Mouse (Mus musculus): ENCODE results near the gene Madcam1. TPM values are rescaled to one million over a fixed set of nuclear protein-coding genes. Genes with fewer than 3 reads are reported as not detected.

The Madcam1 gene
- polyA plus RNA-seq, 2 experiments, result 0.10 to 0.20 TPM

DNA sequence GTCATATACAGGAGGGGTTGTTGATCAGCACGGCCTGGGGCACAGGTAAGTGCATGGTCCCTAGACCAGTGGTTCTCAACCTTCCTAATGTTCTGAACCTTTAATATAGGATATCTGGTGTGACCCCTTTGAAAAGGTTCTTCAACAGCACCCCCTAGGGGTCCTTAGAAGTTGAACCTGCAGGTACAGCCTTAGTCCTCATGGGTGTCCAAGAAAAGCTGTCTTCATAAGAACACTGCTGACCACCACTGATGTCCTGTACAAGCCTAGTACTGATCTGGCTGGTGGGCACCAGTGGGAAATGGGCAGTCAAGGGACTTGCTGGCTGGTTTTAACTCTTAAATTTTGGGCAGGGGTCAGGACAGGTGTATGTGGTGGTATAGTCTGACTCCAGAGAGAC, 47.7 kb downstream of the Madcam1 start:
- Histone ChIP-seq H3K9ac (replicated peaks) (no peak overlapping the region), H3K9me3 (ENCODE audit: control insufficient read depth, low read length) (no peaks in the 10 kb centered on the region), H3K36me3 (replicated peaks; ENCODE audit: control insufficient read depth, insufficient read depth, low read depth) (peaks cover 59% of the 10 kb centered on the region), H3K4me3 (ENCODE audit: insufficient read depth in 1 of 2, low read depth in 2 of 2, low read length in 2 of 2) (no peak overlapping the region), H3K27ac (peak overlapping the region; percentile 73), H3K4me2 (ENCODE audit: low read depth) (no peak overlapping the region; the same call in 1 of the 2 replicates), H3K27me3 (ENCODE audit: control insufficient read depth, insufficient read depth, low read length) (peaks cover 25% of the 10 kb centered on the region), H3K4me1 (replicated peaks; ENCODE audit: control insufficient read depth in 2 of 2, insufficient read depth in 2 of 2, low read length in 1 of 2) (peaks cover 19 to 33% of the 10 kb centered on the region in 2 experiments)
- no peak for TF ChIP-seq EP300 (IDR thresholded peaks at IDR 0.05; ENCODE audit: low read depth)
- peak; percentile 52 for TF ChIP-seq CTCF (IDR thresholded peaks at IDR 0.05; ENCODE audit: low read depth)
- 93% methylated on average over 1 of the region's 1 CpGs for WGBS (ENCODE audit: insufficient replicate concordance)
- peak; percentile 47 to 68 (median 55) for DNase-seq (ENCODE audit: low read depth in 3 of 3, low spot score in 3 of 3)
- peak; percentile 38 for ATAC-seq (ENCODE audit: insufficient read depth)

DNA sequence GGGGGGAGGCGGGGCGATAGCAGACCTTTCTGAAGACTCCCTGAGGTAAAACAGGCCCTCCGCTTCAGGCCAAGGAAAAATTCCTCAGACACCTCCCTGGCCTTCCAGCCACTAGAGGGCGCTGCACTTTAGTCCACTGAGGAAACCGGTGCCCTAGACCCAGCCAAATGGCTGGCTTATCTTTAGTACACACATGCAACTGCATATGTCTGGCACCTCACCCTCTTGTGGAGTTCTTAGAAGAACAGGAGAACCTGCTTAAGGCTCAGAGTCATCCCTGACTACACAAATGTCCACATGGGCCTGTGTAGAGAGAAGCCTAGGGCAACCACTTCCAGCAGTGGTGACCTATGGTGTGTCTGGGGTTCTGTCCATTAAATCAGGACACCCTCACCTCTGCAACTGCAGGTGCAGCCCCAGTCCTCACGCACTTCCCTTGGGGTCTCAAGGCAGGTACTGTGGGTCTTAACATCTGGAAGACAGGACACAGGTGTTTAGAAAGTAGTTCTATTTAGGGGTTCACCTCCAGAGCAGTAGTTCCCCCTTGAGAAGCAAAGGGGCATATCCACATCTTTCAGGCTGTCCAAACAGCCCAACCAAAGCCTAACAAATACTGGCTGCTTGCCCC, 48.3 kb downstream of the Madcam1 start:
- Histone ChIP-seq H3K4me3 (ENCODE audit: insufficient read depth in 1 of 2, low read depth in 2 of 2, low read length in 2 of 2) (peak overlapping the region in 1 of 2 experiments; percentile 5; a peak in 1 of 4 replicates), H3K36me3 (replicated peaks; ENCODE audit: control insufficient read depth, insufficient read depth, low read depth) (peaks cover 53% of the 10 kb centered on the region), H3K9me3 (ENCODE audit: control insufficient read depth, low read length) (no peaks in the 10 kb centered on the region), H3K27ac (peak overlapping the region; percentile 96), H3K27me3 (ENCODE audit: control insufficient read depth, insufficient read depth, low read length) (peaks cover 31% of the 10 kb centered on the region), H3K9ac (replicated peaks) (peak overlapping the region; percentile 61), H3K4me1 (replicated peaks; ENCODE audit: control insufficient read depth in 2 of 2, insufficient read depth in 2 of 2, low read length in 1 of 2) (peaks cover 13 to 27% of the 10 kb centered on the region in 2 experiments), H3K4me2 (ENCODE audit: low read depth) (peak overlapping the region; percentile 61)
- TF ChIP-seq EP300 (IDR thresholded peaks at IDR 0.05; ENCODE audit: low read depth) (peak; percentile 90), CTCF (IDR thresholded peaks at IDR 0.05; ENCODE audit: low read depth) (peak; percentile 95)
- peak; percentile 92 to 94 (median 94) for DNase-seq (ENCODE audit: low read depth in 3 of 3, low spot score in 3 of 3)
- ATAC-seq (ENCODE audit: insufficient read depth), result peak; percentile 90
- WGBS (ENCODE audit: insufficient replicate concordance), result 16% methylated on average over 4 of the region's 6 CpGs

DNA sequence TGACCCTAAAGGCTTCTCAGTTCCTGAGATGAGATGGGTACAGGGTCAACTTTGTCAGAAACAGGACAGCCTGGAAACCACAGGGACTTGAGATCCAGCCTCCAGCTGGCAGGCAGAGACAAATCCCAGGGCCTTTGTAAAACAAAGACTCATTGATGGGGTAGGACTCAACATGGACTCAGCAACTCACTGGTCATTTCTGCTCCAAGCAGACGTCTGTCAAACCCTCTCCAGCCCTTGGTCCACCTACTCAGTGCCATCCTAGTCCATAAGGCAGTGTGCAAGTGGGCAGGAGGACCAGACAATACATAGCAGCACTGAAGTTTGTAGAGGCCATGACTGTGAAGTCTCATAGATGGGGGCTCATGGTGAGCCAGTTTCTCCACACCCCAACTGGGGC, 48.8 kb downstream of the Madcam1 start:
- no peaks in the 10 kb centered on the region for H3K9me3 ChIP-seq (ENCODE audit: control insufficient read depth, low read length)
- H3K4me3 ChIP-seq (ENCODE audit: insufficient read depth in 1 of 2, low read depth in 2 of 2, low read length in 2 of 2), result no peak overlapping the region; a peak in 1 of 4 replicates
- no peak for ATAC-seq (ENCODE audit: insufficient read depth)
- WGBS (ENCODE audit: insufficient replicate concordance), result 22% methylated on average over 1 of the region's 1 CpGs
- peaks cover 11 to 24% of the 10 kb centered on the region in 2 experiments for H3K4me1 ChIP-seq (replicated peaks; ENCODE audit: control insufficient read depth in 2 of 2, insufficient read depth in 2 of 2, low read length in 1 of 2)
- H3K9ac ChIP-seq (replicated peaks), result peak overlapping the region; percentile 61
- peak overlapping the region; percentile 96 for H3K27ac ChIP-seq
- H3K27me3 ChIP-seq (ENCODE audit: control insufficient read depth, insufficient read depth, low read length), result peaks cover 37% of the 10 kb centered on the region
- peak overlapping the region; percentile 61 for H3K4me2 ChIP-seq (ENCODE audit: low read depth)
- TF ChIP-seq CTCF (IDR thresholded peaks at IDR 0.05; ENCODE audit: low read depth) (no peak), EP300 (IDR thresholded peaks at IDR 0.05; ENCODE audit: low read depth) (no peak)
- H3K36me3 ChIP-seq (replicated peaks; ENCODE audit: control insufficient read depth, insufficient read depth, low read depth), result peaks cover 47% of the 10 kb centered on the region
- no peak for DNase-seq (ENCODE audit: low read depth in 3 of 3, low spot score in 3 of 3)

DNA sequence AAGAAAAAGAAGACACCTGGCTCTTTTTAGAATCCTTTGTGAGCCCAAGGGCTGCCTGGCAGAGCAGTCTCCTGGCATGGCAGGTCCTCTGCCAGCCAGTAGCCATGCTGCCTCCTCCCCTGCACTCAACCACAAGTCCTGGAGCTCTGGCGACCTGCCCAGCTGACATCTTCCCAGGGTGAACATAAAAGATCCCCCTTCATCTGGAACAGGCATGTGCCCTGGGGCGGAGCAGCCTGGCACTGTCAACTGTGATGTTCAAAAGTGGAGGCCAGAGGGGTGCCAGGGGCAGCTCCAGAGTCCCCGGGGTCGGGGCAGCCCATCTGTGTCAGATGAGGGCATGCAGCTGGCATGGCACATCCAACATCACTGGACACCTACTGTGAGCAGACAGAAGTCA, 50.6 kb downstream of the Madcam1 start:
- Histone ChIP-seq H3K27me3 (ENCODE audit: control insufficient read depth, insufficient read depth, low read length) (peaks cover 45% of the 10 kb centered on the region), H3K9ac (replicated peaks) (no peak overlapping the region), H3K4me1 (replicated peaks; ENCODE audit: control insufficient read depth in 2 of 2, insufficient read depth in 2 of 2, low read length in 1 of 2) (peaks cover 7 to 16% of the 10 kb centered on the region in 2 experiments), H3K9me3 (ENCODE audit: control insufficient read depth, low read length) (no peaks in the 10 kb centered on the region), H3K36me3 (replicated peaks; ENCODE audit: control insufficient read depth, insufficient read depth, low read depth) (peaks cover 29% of the 10 kb centered on the region), H3K27ac (no peak overlapping the region), H3K4me3 (ENCODE audit: insufficient read depth in 1 of 2, low read depth in 2 of 2, low read length in 2 of 2) (no peak overlapping the region), H3K4me2 (ENCODE audit: low read depth) (no peak overlapping the region)
- DNase-seq (ENCODE audit: low read depth in 3 of 3, low spot score in 3 of 3) (no peak), ATAC-seq (ENCODE audit: insufficient read depth) (no peak)
- no peak for TF ChIP-seq CTCF (IDR thresholded peaks at IDR 0.05; ENCODE audit: low read depth)
- no peak for TF ChIP-seq EP300 (IDR thresholded peaks at IDR 0.05; ENCODE audit: low read depth)
- WGBS (ENCODE audit: insufficient replicate concordance), result 47% methylated on average over 4 of the region's 4 CpGs

DNA sequence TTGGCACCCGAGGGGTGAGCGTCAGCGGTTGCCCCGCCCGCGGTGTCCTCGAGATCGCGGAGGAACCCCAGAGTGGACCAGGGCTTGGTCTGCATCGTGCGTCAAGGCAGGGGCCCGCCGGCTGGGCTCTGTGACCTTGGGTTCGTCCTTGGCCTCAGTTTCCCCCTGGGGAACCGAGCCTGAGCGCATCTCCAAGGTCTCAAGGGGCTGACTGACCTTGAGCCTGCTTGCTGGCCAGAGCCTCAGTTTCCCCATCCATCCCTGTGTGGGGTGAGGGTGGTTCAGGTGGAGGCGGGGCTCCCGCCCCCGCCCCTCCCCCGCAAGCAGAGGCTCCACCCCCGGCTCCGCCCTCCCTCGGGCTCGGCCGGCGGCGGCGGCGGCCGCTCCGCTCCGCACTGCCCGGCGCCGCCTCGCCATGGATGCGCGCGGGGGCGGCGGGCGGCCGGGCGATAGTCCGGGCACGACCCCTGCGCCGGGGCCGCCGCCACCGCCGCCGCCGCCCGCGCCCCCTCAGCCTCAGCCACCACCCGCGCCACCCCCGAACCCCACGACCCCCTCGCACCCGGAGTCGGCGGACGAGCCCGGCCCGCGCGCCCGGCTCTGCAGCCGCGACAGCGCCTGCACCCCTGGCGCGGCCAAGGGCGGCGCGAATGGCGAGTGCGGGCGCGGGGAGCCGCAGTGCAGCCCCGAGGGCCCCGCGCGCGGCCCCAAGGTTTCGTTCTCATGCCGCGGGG, 52.1 kb downstream of the Madcam1 start, which contains the start of gene Hcn2:
Gene Hcn2 (plus strand): TSS at position 381 of the 734 bp plus-strand sequence.
- peaks cover 7 to 16% of the 10 kb centered on the region in 2 experiments for H3K4me1 ChIP-seq (replicated peaks; ENCODE audit: control insufficient read depth in 2 of 2, insufficient read depth in 2 of 2, low read length in 1 of 2)
- H3K27me3 ChIP-seq (ENCODE audit: control insufficient read depth, insufficient read depth, low read length), result peaks cover 45% of the 10 kb centered on the region
- peak within 1 kb of the TSS; percentile 59 for H3K4me2 ChIP-seq (ENCODE audit: low read depth)
- ATAC-seq (ENCODE audit: insufficient read depth), result no peak
- no peak for DNase-seq (ENCODE audit: low read depth in 3 of 3, low spot score in 3 of 3)
- H3K9me3 ChIP-seq (ENCODE audit: control insufficient read depth, low read length), result no peaks in the 10 kb centered on the region
- H3K4me3 ChIP-seq (ENCODE audit: insufficient read depth in 1 of 2, low read depth in 2 of 2, low read length in 2 of 2), result peak within 1 kb of the TSS; percentile 48 to 50
- H3K9ac ChIP-seq (replicated peaks), result no peak within 1 kb of the TSS
- WGBS (ENCODE audit: insufficient replicate concordance), result 1% methylated on average over 80 of the region's 91 CpGs
- no peak within 1 kb of the TSS for H3K27ac ChIP-seq
- TF ChIP-seq CTCF (IDR thresholded peaks at IDR 0.05; ENCODE audit: low read depth) (no peak), EP300 (IDR thresholded peaks at IDR 0.05; ENCODE audit: low read depth) (no peak)
- H3K36me3 ChIP-seq (replicated peaks; ENCODE audit: control insufficient read depth, insufficient read depth, low read depth), result peaks cover 15% of the 10 kb centered on the region
